Mouse (Mus musculus) kidney, adult 2 months (tissue): ENCODE results near the gene Hormad2. TPM values are rescaled to one million over a fixed set of nuclear protein-coding genes. Genes with fewer than 3 reads are reported as not detected.

ENCODE experiments used
- DNase-seq: peaks from one replicate; pipeline ENCODE4 v3.0.0; 2021
- H3K27ac ChIP-seq: fragments of 200-500 bp; 2 replicates; pipeline ENCODE4 v1.5.1; 2012; ENCODE audit warnings: low read depth, low read length, control low read depth, inconsistent platforms; ENCODE audit not compliant: insufficient read depth
- H3K27me3 ChIP-seq: fragments of 200-500 bp; replicated peaks from 2 replicates; pipeline ENCODE4 v1.6.1; 2012; ENCODE audit warnings: mild to moderate bottlenecking, moderate library complexity, low read length, inconsistent platforms; ENCODE audit not compliant: control insufficient read depth, insufficient read depth
- H3K36me3 ChIP-seq: fragments of 200-500 bp; 2 replicates; pipeline ENCODE4 v1.6.1; 2012; ENCODE audit warnings: mild to moderate bottlenecking, moderate library complexity, low read length, inconsistent platforms; ENCODE audit not compliant: control insufficient read depth, insufficient read depth
- H3K4me1 ChIP-seq: fragments of 200-500 bp; 2 replicates; pipeline ENCODE4 v1.6.1; 2011; ENCODE audit warnings: low read length; ENCODE audit not compliant: control insufficient read depth, insufficient read depth
- H3K4me3 ChIP-seq: fragments of 200-500 bp; 2 replicates; pipeline ENCODE4 v1.5.1; 2011; ENCODE audit warnings: mild to moderate bottlenecking, low read depth, low read length, control low read depth; ENCODE audit not compliant: insufficient read depth
- CTCF ChIP-seq: fragments of 200-500 bp; conservative IDR thresholded peaks from 2 replicates; pipeline ENCODE4 v1.5.1; 2011; ENCODE audit warnings: low read depth, mild to moderate bottlenecking, control low read depth, low read length, moderate library complexity, mixed read lengths; ENCODE audit not compliant: insufficient read depth, insufficient read length
- POLR2A ChIP-seq: fragments of 200-500 bp; IDR thresholded peaks from one replicate; pipeline ENCODE4 v1.6.1; 2011; ENCODE audit warnings: low read depth, low read length, control low read depth
- WGBS: fragments of 180-500 bp; shearing (Covaris S2); methylation state at CpG from one replicate; pipeline ENCODE4 v1.1.7; 2018; 5-methylcytosine and 5-hydroxymethylcytosine counted together
- polyA plus RNA-seq: library from polyadenylated mRNA; depleted of rRNA; stranded (reverse); fragments of >200 nt; gene quantifications from 2 replicates; pipeline ENCODE4 v1.2.3, GENCODE M21; 2012

The Hormad2 gene
- polyA plus RNA-seq, 1 experiment: not detected

GRCm38 (mm10) chr11:4382321-4382720 is 58.6 kb downstream of the Hormad2 start:
- Histone ChIP-seq H3K27ac (no peak overlapping the region), H3K36me3 (no peaks in the 10 kb centered on the region), H3K27me3 (no peaks in the 10 kb centered on the region), H3K4me1 (no peaks in the 10 kb centered on the region), H3K4me3 (no peak overlapping the region)
- DNase-seq: no peak
- TF ChIP-seq POLR2A (no peak), CTCF (no peak)
- WGBS: 89% methylated on average over 7 of the region's 7 CpGs

DNA sequence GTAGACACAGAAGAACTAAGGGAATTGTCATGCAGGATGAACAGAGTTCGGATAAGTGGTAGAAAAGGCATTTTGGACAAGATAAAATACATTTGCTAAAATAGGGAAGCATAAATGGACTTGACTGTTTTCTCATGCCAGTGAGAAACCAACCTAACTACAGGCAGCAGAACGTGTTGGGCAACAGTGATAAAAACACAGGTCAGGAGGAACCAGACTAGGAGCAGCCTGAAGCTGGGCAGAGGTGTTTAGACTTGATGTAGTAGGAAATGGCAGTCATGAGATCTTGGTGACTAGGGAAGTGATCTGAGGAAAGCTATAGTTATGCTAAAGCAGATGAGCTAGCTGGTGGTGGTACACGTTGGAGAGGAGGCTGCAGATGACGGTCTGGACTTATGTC is 61.0 kb downstream of the Hormad2 start:
- Histone ChIP-seq H3K36me3 (no peaks in the 10 kb centered on the region), H3K4me1 (no peaks in the 10 kb centered on the region), H3K4me3 (no peak overlapping the region), H3K27ac (no peak overlapping the region), H3K27me3 (no peaks in the 10 kb centered on the region)
- no peak for TF ChIP-seq POLR2A
- TF ChIP-seq CTCF: no peak
- WGBS: 74% methylated on average over 4 of the region's 4 CpGs
- no peak for DNase-seq

- Histone ChIP-seq H3K27ac (no peak overlapping the region), H3K27me3 (no peaks in the 10 kb centered on the region), H3K4me3 (no peak overlapping the region), H3K36me3 (no peaks in the 10 kb centered on the region), H3K4me1 (no peaks in the 10 kb centered on the region)
- WGBS: 79% methylated on average over 4 of the region's 4 CpGs
- TF ChIP-seq POLR2A (no peak), CTCF (no peak)
- no peak for DNase-seq
Measured at GRCm38 (mm10) chr11:4366389-4366788, 74.5 kb downstream of the Hormad2 start.

DNA sequence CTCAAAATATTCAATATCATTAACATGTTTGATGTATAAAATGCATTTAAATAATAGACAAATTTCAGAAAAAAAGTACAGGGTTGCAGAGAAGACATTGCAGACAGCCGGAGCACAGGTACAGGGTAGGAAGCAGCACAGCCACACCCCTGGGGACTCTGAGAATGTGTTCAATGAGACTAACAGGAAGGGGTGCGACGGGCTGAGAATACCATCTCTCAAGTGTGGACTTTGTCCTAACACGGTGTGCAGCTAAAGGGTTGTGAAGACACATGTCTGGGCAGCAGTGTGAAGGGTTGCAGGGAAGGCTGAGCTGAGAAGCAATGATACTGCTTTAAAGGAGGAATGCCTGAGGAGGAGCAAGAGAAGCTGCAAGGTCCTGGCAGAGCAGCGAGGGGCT is 85.5 kb downstream of the Hormad2 start:
- WGBS: 52% methylated on average over 5 of the region's 5 CpGs
- TF ChIP-seq CTCF: no peak
- no peak for TF ChIP-seq POLR2A
- no peak overlapping the region for H3K27ac ChIP-seq
- no peak overlapping the region for H3K4me3 ChIP-seq
- no peak for DNase-seq
- no peaks in the 10 kb centered on the region for H3K27me3 ChIP-seq
- H3K4me1 ChIP-seq: no peaks in the 10 kb centered on the region
- H3K36me3 ChIP-seq: no peaks in the 10 kb centered on the region

DNA sequence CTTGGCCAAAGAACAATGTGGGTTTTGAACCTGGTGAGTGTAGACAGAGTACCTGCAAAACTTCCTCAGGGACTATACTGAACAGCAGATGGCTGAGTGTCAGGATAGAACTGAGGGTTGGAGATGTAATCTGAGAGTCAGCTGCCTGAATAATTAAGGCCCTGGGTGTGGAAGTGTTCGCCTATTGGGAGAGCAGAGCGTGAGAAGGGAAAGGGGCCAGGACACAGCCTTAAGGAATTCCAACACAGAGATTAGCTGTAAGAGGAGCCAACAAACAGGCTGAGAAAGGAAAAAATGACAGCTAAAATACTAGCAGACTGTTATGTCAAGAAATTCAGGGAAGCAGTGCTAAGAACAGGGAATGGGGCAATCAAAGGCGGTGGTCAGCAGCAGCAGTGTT is 88.3 kb downstream of the Hormad2 start:
- H3K4me3 ChIP-seq: no peak overlapping the region
- no peaks in the 10 kb centered on the region for H3K27me3 ChIP-seq
- 55% methylated on average over 3 of the region's 3 CpGs for WGBS
- H3K36me3 ChIP-seq: no peaks in the 10 kb centered on the region
- H3K27ac ChIP-seq: no peak overlapping the region
- TF ChIP-seq CTCF: no peak
- no peak for TF ChIP-seq POLR2A
- no peak for DNase-seq
- H3K4me1 ChIP-seq: no peaks in the 10 kb centered on the region

DNA sequence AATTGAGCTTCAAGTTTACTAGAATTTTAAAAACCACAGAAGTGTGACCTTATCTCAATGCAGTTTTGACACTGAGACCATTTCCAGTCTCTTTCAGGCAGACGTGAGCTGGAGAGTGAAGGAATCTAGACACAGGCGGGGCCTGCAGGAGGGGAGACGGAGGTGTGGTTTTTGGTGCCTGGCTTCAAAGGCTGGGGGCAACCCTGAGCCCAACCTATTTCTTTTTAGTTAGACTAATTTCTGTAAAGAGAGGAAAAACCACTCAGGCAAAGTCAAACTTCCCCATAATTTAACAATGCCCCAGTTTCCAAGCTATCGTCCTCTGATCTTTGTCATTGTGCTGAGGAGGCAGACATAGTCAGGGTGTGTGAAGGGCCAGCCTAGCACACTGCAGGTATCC is 97.0 kb downstream of the Hormad2 start:
- Histone ChIP-seq H3K36me3 (no peaks in the 10 kb centered on the region), H3K4me3 (no peak overlapping the region), H3K4me1 (no peaks in the 10 kb centered on the region), H3K27ac (no peak overlapping the region), H3K27me3 (no peaks in the 10 kb centered on the region)
- 66% methylated on average over 4 of the region's 4 CpGs for WGBS
- DNase-seq: no peak
- TF ChIP-seq POLR2A: no peak
- TF ChIP-seq CTCF: no peak

- WGBS: 70% methylated on average over 7 of the region's 7 CpGs
Measured at GRCm38 (mm10) chr11:4342027-4342426, 98.9 kb downstream of the Hormad2 start.

DNA sequence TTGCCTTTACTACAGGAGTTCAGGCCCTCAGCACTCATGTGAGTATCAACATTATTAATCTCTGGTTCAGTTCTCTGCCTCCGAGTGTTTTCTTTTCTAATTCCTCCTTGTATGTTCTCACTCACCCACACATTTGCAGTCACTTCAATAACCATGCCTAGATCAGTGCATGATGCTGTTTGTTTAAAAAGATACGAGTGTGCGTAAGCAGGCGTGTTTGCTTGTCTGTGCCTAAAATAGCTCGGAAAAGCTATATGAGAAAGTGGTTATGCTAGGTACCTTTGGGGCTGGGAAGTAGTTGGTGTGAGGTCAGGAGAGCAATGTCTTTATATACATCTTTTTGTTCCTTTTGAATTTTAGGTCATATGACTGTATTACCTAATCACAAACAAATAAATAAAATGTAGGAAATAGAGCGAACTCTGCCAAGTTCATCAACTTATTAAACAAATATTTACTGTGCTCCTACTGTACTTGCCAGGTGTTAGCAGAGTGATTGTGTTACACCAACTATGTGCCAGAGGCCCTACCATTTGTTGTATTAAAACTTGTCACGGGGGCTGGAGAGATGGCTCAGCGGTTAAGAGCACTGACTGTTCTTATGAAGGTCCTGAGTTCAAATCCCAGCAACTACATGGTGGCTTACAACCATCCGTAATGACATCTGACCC is 100.7 kb downstream of the Hormad2 start:
- WGBS: 90% methylated on average over 9 of the region's 9 CpGs
- H3K4me3 ChIP-seq: no peak overlapping the region
- TF ChIP-seq CTCF: no peak
- TF ChIP-seq POLR2A: no peak

More at GRCm38 (mm10) chr11:4342027-4342426, 98.9 kb downstream of the Hormad2 start:
- H3K27me3 ChIP-seq: no peaks in the 10 kb centered on the region
- no peak overlapping the region for H3K4me3 ChIP-seq
- DNase-seq: no peak
- no peaks in the 10 kb centered on the region for H3K36me3 ChIP-seq
- no peak overlapping the region for H3K27ac ChIP-seq
- no peaks in the 10 kb centered on the region for H3K4me1 ChIP-seq
- TF ChIP-seq CTCF: no peak
- TF ChIP-seq POLR2A: no peak

More for the DNA sequence above, 100.7 kb downstream of the Hormad2 start:
- H3K27ac ChIP-seq: no peak overlapping the region
- no peaks in the 10 kb centered on the region for H3K36me3 ChIP-seq
- no peaks in the 10 kb centered on the region for H3K27me3 ChIP-seq
- no peak for DNase-seq
- H3K4me1 ChIP-seq: no peaks in the 10 kb centered on the region
